ENCODE assay signal across 8 mouse cellular contexts in the genomic region with DNA sequence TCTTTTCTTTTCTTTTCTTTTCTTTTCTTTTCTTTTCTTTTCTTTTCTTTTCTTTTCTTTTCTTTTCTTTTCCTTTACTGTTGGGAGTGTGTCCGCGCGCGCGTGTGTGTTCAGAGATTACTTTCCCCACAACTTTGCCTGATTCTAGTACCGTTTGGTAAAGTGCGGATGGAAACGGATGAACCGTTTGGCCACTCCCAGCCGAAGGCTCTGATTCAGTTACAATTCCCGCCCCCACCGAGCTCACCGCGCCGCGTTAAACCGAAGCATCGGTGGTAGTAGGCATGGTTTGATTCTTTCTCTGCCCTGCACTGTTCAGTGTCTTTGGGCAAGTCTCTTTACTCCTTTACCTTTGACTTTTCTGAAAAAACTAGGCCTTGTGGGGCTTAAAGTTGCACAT. TPM values are rescaled to one million over a fixed set of nuclear protein-coding genes. Genes with fewer than 3 reads are reported as not detected.
A peak's percentile ranks its signal among the peaks of the same experiment; 100 is the strongest.
DNase-seq lines count a peak whose midpoint lies in the region; ATAC-seq lines count a peak whose summit lies in the region.

No protein-coding gene starts in this region.

- H3K4me2 ChIP-seq in heart, embryonic 15.5 days, result peak overlapping the region; percentile 97

- intact Hi-C loops in heart, postnatal 10 days (cut with DNase I), result loop anchor here (2.0 kb wide), 2 partner anchors 17 to 27 kb away; no protein-coding TSS in a partner anchor

- 10% methylated on average over 18 of the region's 18 CpGs for WGBS in heart, embryonic 15.5 days
- under 1% methylated on average over 18 of the region's 18 CpGs for WGBS in embryonic facial prominence, embryonic 10.5 days
- WGBS in hindbrain, embryonic 10.5 days, result 3% methylated on average over 18 of the region's 18 CpGs
- WGBS in midbrain, embryonic 10.5 days, result 2% methylated on average over 18 of the region's 18 CpGs

- peaks cover 90% of the 10 kb centered on the region for H3K4me1 ChIP-seq in heart, embryonic 15.5 days (replicated peaks)
- H3K4me1 ChIP-seq in embryonic facial prominence, embryonic 10.5 days, result peaks cover 90% of the 10 kb centered on the region
- peaks cover 88% of the 10 kb centered on the region for H3K4me1 ChIP-seq in hindbrain, embryonic 10.5 days (replicated peaks)
- peaks cover 78% of the 10 kb centered on the region for H3K4me1 ChIP-seq in midbrain, embryonic 10.5 days

- ATAC-seq in heart, embryonic 15.5 days (replicated peaks; ENCODE audit: insufficient number of reproducible peaks, insufficient read depth, low FRiP score, low read depth), result no peak

- H3K9ac ChIP-seq in heart, embryonic 15.5 days, result peak overlapping the region; percentile 83

- H3K27ac ChIP-seq in heart, embryonic 15.5 days, result peak overlapping the region; percentile 98
- H3K27ac ChIP-seq in embryonic facial prominence, embryonic 10.5 days (replicated peaks), result peak overlapping the region; percentile 92
- H3K27ac ChIP-seq in hindbrain, embryonic 10.5 days, result peak overlapping the region; percentile 91
- peak overlapping the region; percentile 19; the same call in 1 of the 2 replicates for H3K27ac ChIP-seq in midbrain, embryonic 10.5 days (replicated peaks)

- no peaks in the 10 kb centered on the region for H3K36me3 ChIP-seq in heart, embryonic 15.5 days
- peaks cover 10% of the 10 kb centered on the region; the same call in 1 of the 2 replicates for H3K36me3 ChIP-seq in embryonic facial prominence, embryonic 10.5 days (replicated peaks)
- no peaks in the 10 kb centered on the region for H3K36me3 ChIP-seq in hindbrain, embryonic 10.5 days
- H3K36me3 ChIP-seq in midbrain, embryonic 10.5 days, result peaks cover 5% of the 10 kb centered on the region; the same call in 1 of the 2 replicates

- peak overlapping the region; percentile 77 for H3K4me3 ChIP-seq in heart, embryonic 15.5 days
- H3K4me3 ChIP-seq in embryonic facial prominence, embryonic 10.5 days, result peak overlapping the region; percentile 78
- peak overlapping the region; percentile 69 for H3K4me3 ChIP-seq in hindbrain, embryonic 10.5 days
- H3K4me3 ChIP-seq in midbrain, embryonic 10.5 days, result peak overlapping the region; percentile 71

- no peaks in the 10 kb centered on the region for H3K27me3 ChIP-seq in heart, embryonic 15.5 days
- peaks cover 36% of the 10 kb centered on the region for H3K27me3 ChIP-seq in embryonic facial prominence, embryonic 10.5 days (replicated peaks; ENCODE audit: low read depth, poor library complexity, severe bottlenecking)
- peaks cover 68% of the 10 kb centered on the region for H3K27me3 ChIP-seq in hindbrain, embryonic 10.5 days (ENCODE audit: insufficient read depth, poor library complexity, severe bottlenecking)
- peaks cover 67% of the 10 kb centered on the region for H3K27me3 ChIP-seq in midbrain, embryonic 10.5 days (ENCODE audit: low read depth, poor library complexity, severe bottlenecking)

- DNase-seq in heart, postnatal 10 days, result no peak
- DNase-seq in embryonic facial prominence, embryonic 10.5 days (ENCODE audit: low spot score), result peak; percentile 53
- no peak for DNase-seq in hindbrain, embryonic 10.5 days (ENCODE audit: low spot score)
- no peak for DNase-seq in midbrain, embryonic 10.5 days (ENCODE audit: low spot score)
- DNase-seq in left cerebral cortex, adult 8-10 months (ENCODE audit: low spot score in 2 of 2), result no peak
- DNase-seq in layer of hippocampus, postnatal 36 days, result no peak
- DNase-seq in cerebellum, postnatal 36 days, result no peak

- no peaks in the 10 kb centered on the region for H3K9me3 ChIP-seq in heart, embryonic 15.5 days (replicated peaks)
- no peaks in the 10 kb centered on the region for H3K9me3 ChIP-seq in embryonic facial prominence, embryonic 10.5 days
- no peaks in the 10 kb centered on the region for H3K9me3 ChIP-seq in hindbrain, embryonic 10.5 days
- no peaks in the 10 kb centered on the region for H3K9me3 ChIP-seq in midbrain, embryonic 10.5 days (replicated peaks)

RNA-seq across cellular contexts. Expression of gene Ahdc1, which starts 28.8 kb away (rescaled TPM):
- polyA plus RNA-seq in heart, embryonic 15.5 days (2015; fragmentation: Nextera tagmentation; extraction: Ambion mirVana), result 6.3 and 8.5 TPM in 2 replicates
- total RNA-seq in heart, postnatal 10 days (2021), result 10 to 100 TPM; 54.0 to 63.0 TPM
- 11.5 and 11.6 TPM in 2 replicates for polyA plus RNA-seq in embryonic facial prominence, embryonic 10.5 days (2016; fragmentation: Nextera tagmentation; extraction: Ambion mirVana)
- polyA plus RNA-seq in hindbrain, embryonic 10.5 days (2016; fragmentation: Nextera tagmentation; extraction: Ambion mirVana), result 9.0 and 9.7 TPM in 2 replicates
- 5.7 and 5.8 TPM in 2 replicates for polyA plus RNA-seq in midbrain, embryonic 10.5 days (2016; fragmentation: Nextera tagmentation; extraction: Ambion mirVana)
- total RNA-seq in left cerebral cortex, adult 8-10 months (2022), result 100 to 1,000 TPM in 2 of 4 experiments, 10 to 100 TPM in 2; 95.7 to 104 (median 99.7) TPM
- 100 to 1,000 TPM; 111 to 113 TPM for total RNA-seq in layer of hippocampus, postnatal 36 days (2021)

Comparison
In these comparisons a context has a peak if more than half of its experiments do, and no peak if none do; other contexts are left out.
1. H3K27ac ChIP-seq: peak in every context shown above with its lines; median percentile 98 in heart, embryonic 15.5 days; 92 in embryonic facial prominence, embryonic 10.5 days; 91 in hindbrain, embryonic 10.5 days; 19 in midbrain, embryonic 10.5 days.